Mouse (Mus musculus) embryonic facial prominence, embryonic 10.5 days (tissue): ENCODE results near the gene Prkcq. TPM values are rescaled to one million over a fixed set of nuclear protein-coding genes. Genes with fewer than 3 reads are reported as not detected.

Experiments used
- DNase-seq: peaks from one replicate; pipeline ENCODE4 v3.0.0-alpha.2; 2017; ENCODE audit warnings: low spot score
- H3K27ac ChIP-seq: fragments of 300-500 bp; sonication (generic); replicated peaks from 2 replicates; pipeline ENCODE4 v1.5.1; 2016; ENCODE audit warnings: mild to moderate bottlenecking
- H3K27me3 ChIP-seq: fragments of 300-500 bp; sonication (generic); replicated peaks from 2 replicates; pipeline ENCODE4 v1.6.1; 2016; ENCODE audit warnings: low read depth, mild to moderate bottlenecking; ENCODE audit not compliant: poor library complexity, severe bottlenecking
- H3K36me3 ChIP-seq: fragments of 300-500 bp; sonication (generic); replicated peaks from 2 replicates; pipeline ENCODE4 v1.6.1; 2016; ENCODE audit warnings: mild to moderate bottlenecking, moderate library complexity
- H3K4me1 ChIP-seq: fragments of 300-500 bp; sonication (generic); 2 replicates; pipeline ENCODE4 v1.6.1; 2016
- H3K4me3 ChIP-seq: fragments of 300-500 bp; sonication (generic); 2 replicates; pipeline ENCODE4 v1.5.1; 2016; ENCODE audit warnings: mild to moderate bottlenecking, moderate library complexity
- H3K9me3 ChIP-seq: fragments of 300-500 bp; sonication (generic); 2 replicates; pipeline ENCODE4 v1.6.1; 2016; ENCODE audit warnings: mild to moderate bottlenecking
- WGBS: fragments of 180-500 bp; shearing (Covaris S2); methylation state at CpG from one replicate; pipeline ENCODE4 v1.1.7; 2016; 5-methylcytosine and 5-hydroxymethylcytosine counted together
- polyA plus RNA-seq: library from polyadenylated mRNA; unstranded; fragments of >200 nt; fragmentation: Nextera tagmentation; extraction: Ambion mirVana; gene quantifications from 2 replicates; pipeline ENCODE4 v1.2.1, GENCODE M21; 2016

Gene Prkcq
- polyA plus RNA-seq, 1 experiment from 2014 or later: 1.9 TPM

GRCm38 (mm10) chr2:11164170-11164569 lies 7.7 kb upstream of the Prkcq start:
- Histone ChIP-seq H3K27ac (no peak overlapping the region), H3K27me3 (no peaks in the 10 kb centered on the region), H3K4me3 (no peak overlapping the region), H3K36me3 (no peaks in the 10 kb centered on the region), H3K9me3 (no peaks in the 10 kb centered on the region), H3K4me1 (no peaks in the 10 kb centered on the region)
- DNase-seq: no peak
- 83% methylated on average over 3 of the region's 3 CpGs for WGBS

- peaks cover 50% of the 10 kb centered on the region for H3K27me3 ChIP-seq
- 73% methylated on average over 6 of the region's 6 CpGs for WGBS
- H3K9me3 ChIP-seq: no peaks in the 10 kb centered on the region
Measured at GRCm38 (mm10) chr2:11169721-11170335, 2.1 kb upstream of the Prkcq start.

GRCm38 (mm10) chr2:11172831-11173414 lies 1.0 kb downstream of the Prkcq start:
- no peak for DNase-seq
- H3K27me3 ChIP-seq: peaks cover 51% of the 10 kb centered on the region
- no peak overlapping the region for H3K27ac ChIP-seq
- no peaks in the 10 kb centered on the region for H3K36me3 ChIP-seq
- peak overlapping the region; percentile 68 for H3K4me3 ChIP-seq
- 12% methylated on average over 9 of the region's 9 CpGs for whole genome bisulfite sequencing
- peaks cover 17% of the 10 kb centered on the region for H3K4me1 ChIP-seq
- no peaks in the 10 kb centered on the region for H3K9me3 ChIP-seq

More at GRCm38 (mm10) chr2:11169721-11170335, 2.1 kb upstream of the Prkcq start:
- Histone ChIP-seq H3K4me1 (peaks cover 17% of the 10 kb centered on the region), H3K27ac (no peak overlapping the region), H3K4me3 (no peak overlapping the region), H3K36me3 (no peaks in the 10 kb centered on the region)
- DNase-seq: no peak

DNA sequence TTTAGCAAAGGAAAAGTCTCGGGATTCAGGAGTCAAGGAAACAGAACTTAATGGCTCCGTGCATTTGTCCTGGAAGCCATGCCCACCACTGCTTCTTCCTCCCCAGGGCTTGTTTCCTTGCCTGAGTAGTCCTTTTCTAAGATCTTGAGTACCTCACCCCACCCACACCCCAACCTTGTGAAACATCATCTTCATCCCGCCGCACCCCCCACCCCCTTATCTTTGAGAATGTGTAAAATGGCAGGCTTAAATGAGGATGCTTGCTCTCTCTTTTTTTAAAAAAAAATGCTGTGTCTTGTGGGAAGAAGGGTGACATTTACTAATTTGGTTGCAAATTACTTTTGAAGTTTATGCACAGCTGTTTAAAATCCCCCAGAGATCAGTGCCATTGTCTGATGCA lies 1.6 kb downstream of the Prkcq start:
- Histone ChIP-seq H3K4me3 (no peak overlapping the region), H3K27me3 (peaks cover 51% of the 10 kb centered on the region), H3K36me3 (no peaks in the 10 kb centered on the region), H3K4me1 (peaks cover 17% of the 10 kb centered on the region), H3K9me3 (no peaks in the 10 kb centered on the region), H3K27ac (no peak overlapping the region)
- 52% methylated on average over 4 of the region's 4 CpGs for WGBS
- DNase-seq: no peak

DNA sequence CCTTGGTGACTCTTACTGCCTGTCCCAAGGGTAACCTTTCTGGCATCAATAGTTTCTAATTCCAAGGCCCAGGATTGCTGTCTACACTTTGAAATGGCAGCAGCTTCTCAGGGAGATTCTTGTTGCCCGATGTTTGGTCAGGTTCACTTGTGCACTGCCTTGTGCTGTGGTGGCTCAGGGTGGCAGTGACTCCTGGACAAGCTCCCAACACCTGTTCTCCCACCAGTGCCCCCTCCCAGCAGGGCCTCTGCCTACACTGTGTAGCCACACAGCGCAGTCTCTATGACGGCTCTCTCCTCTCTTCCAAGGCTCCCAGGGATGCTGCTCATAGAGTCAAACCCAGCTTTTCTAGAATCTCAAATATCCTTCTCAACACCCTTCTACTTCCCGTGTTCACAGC lies 2.2 kb downstream of the Prkcq start:
- no peak overlapping the region for H3K27ac ChIP-seq
- peaks cover 17% of the 10 kb centered on the region for H3K4me1 ChIP-seq
- WGBS: 78% methylated on average over 4 of the region's 4 CpGs
- H3K36me3 ChIP-seq: no peaks in the 10 kb centered on the region
- no peaks in the 10 kb centered on the region for H3K9me3 ChIP-seq
- H3K27me3 ChIP-seq: peaks cover 51% of the 10 kb centered on the region
- no peak overlapping the region for H3K4me3 ChIP-seq
- DNase-seq: no peak

GRCm38 (mm10) chr2:11177880-11178279 lies 6.0 kb downstream of the Prkcq start:
- DNase-seq: no peak
- 95% methylated on average over 12 of the region's 12 CpGs for WGBS
- Histone ChIP-seq H3K27me3 (peaks cover 20% of the 10 kb centered on the region), H3K4me1 (peaks cover 5% of the 10 kb centered on the region), H3K36me3 (no peaks in the 10 kb centered on the region), H3K4me3 (no peak overlapping the region), H3K27ac (no peak overlapping the region), H3K9me3 (no peaks in the 10 kb centered on the region)

DNA sequence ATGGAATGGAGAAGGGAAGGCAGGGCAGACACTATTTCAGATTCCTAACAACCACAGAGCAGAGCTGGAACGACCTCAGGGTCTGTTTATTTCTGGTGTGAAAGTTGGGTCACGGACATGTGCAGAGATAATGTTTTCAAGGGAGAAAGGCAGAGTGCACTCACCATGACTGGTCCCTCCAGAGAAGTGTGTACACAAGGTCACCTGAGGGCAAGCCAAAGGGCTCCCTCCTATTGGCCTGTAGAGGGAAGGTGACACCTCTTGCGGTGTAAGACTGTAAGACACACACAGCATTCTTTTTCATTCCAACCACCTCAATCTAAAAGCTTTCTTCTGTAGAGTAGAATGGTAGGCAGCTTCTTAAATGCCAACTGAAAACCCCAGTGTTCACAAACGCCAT lies 9.6 kb downstream of the Prkcq start:
- H3K36me3 ChIP-seq: no peaks in the 10 kb centered on the region
- no peak overlapping the region for H3K4me3 ChIP-seq
- no peak overlapping the region for H3K27ac ChIP-seq
- 61% methylated on average over 4 of the region's 4 CpGs for WGBS
- H3K4me1 ChIP-seq: no peaks in the 10 kb centered on the region
- no peak for DNase-seq
- H3K9me3 ChIP-seq: no peaks in the 10 kb centered on the region
- no peaks in the 10 kb centered on the region for H3K27me3 ChIP-seq

DNA sequence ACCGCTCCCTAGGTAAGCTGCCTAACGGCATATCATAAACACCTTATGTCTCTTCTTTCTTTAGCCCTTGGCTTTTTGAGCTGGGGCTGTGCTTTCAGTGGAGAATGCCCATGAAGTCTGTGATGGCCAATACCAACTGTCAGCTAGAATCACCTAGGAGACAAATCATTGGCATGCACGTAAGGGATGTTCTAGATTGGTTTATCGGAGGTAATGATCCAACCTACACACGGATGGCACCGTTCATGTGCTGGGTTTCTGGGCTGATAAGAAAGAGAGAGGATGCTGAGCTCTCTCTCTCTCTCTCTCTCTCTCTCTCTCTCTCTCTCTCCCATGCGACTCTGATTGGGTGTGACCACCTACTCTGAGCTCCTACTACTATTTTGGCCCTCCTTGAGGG lies 10.2 kb downstream of the Prkcq start:
- WGBS: 90% methylated on average over 7 of the region's 7 CpGs
- no peaks in the 10 kb centered on the region for H3K27me3 ChIP-seq
- H3K36me3 ChIP-seq: no peaks in the 10 kb centered on the region
- H3K4me1 ChIP-seq: no peaks in the 10 kb centered on the region
- no peak overlapping the region for H3K4me3 ChIP-seq
- no peak overlapping the region for H3K27ac ChIP-seq
- no peaks in the 10 kb centered on the region for H3K9me3 ChIP-seq
- DNase-seq: no peak

DNA sequence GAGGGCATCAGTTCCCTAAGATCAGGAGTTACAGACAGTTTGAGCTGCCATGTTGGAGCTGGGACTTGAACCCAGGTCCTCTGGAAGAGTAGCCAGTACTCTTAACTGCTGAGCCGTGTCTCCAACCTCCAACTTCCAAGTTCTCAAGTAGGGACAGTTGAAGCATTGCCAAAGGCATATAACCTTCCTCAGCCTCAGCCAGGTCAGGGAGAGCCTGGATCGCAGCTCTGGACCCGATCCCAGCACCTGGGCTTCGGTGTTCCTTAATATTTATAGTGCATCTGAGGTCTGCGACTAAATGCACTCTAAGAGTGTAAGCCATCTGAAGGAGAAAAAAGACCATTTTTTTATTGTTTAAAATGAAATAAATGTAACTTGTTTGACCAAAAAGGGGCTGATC lies 12.1 kb downstream of the Prkcq start:
- Histone ChIP-seq H3K27ac (no peak overlapping the region), H3K4me3 (no peak overlapping the region), H3K4me1 (no peaks in the 10 kb centered on the region), H3K27me3 (no peaks in the 10 kb centered on the region), H3K36me3 (no peaks in the 10 kb centered on the region), H3K9me3 (no peaks in the 10 kb centered on the region)
- WGBS: 91% methylated on average over 5 of the region's 5 CpGs
- no peak for DNase-seq

DNA sequence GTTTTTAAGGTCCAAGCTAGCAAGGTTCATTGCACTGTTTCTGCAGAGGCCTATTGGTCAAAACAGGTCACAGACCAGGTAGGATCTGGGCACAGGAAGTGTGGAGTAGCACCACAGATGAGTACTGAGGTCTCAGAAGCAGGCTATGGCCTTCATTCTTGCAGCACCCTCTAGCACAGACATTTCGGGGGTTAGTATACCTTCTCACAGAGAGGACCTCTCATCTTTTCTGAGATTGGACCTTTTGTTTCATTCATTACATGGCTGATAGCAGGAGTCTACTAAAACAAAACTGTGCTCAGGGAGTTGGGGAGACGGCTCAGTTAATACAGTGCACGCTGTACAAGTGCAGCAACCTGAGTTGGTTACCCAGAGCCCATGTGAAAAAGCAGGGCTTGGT lies 14.7 kb downstream of the Prkcq start:
- H3K27ac ChIP-seq: no peak overlapping the region
- no peaks in the 10 kb centered on the region for H3K27me3 ChIP-seq
- WGBS: 93% methylated on average over 3 of the region's 3 CpGs
- H3K9me3 ChIP-seq: no peaks in the 10 kb centered on the region
- no peaks in the 10 kb centered on the region for H3K4me1 ChIP-seq
- no peak for DNase-seq
- H3K4me3 ChIP-seq: no peak overlapping the region
- no peaks in the 10 kb centered on the region for H3K36me3 ChIP-seq

GRCm38 (mm10) chr2:11187166-11187565 lies 15.3 kb downstream of the Prkcq start:
- no peaks in the 10 kb centered on the region for H3K27me3 ChIP-seq
- DNase-seq: no peak
- WGBS: 81% methylated on average over 2 of the region's 2 CpGs
- no peak overlapping the region for H3K27ac ChIP-seq
- H3K36me3 ChIP-seq: no peaks in the 10 kb centered on the region
- no peak overlapping the region for H3K4me3 ChIP-seq
- no peaks in the 10 kb centered on the region for H3K9me3 ChIP-seq
- H3K4me1 ChIP-seq: no peaks in the 10 kb centered on the region

GRCm38 (mm10) chr2:11188279-11188678 lies 16.4 kb downstream of the Prkcq start:
- no peak for DNase-seq
- Histone ChIP-seq H3K4me1 (0 out of 2 replicates have a peak, but pooled peaks cover 2% of the 10 kb centered on the region), H3K9me3 (no peaks in the 10 kb centered on the region), H3K27me3 (no peaks in the 10 kb centered on the region), H3K4me3 (no peak overlapping the region), H3K27ac (no peak overlapping the region), H3K36me3 (no peaks in the 10 kb centered on the region)
- 90% methylated on average over 1 of the region's 1 CpGs for WGBS

DNA sequence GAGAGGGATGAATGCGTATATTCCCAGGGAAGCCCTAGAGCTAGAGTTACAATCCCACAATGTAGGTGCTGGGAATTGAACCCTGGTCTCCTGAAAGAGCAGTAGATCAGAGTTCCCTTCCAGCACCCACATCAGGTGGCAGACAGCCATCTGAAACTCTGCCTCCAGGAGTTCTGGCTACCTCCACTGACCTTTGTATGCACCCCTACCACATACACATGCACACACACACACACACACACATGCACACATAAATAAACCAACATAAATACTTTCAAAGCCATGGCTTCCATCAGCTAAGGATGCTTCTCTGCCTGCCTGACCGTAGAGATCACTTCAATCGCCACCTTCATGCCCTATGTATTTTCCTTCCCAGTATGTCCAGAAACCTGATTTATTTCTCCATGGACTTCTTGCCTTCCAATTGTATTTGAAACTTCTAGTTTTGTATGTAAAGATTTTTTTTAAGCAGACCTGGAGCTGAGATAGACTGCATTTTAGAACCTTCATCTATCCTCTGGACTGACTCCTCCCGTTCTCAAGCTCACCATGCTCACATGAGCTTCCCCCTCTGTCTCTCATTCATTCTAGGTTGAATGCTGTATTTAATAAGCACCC lies 17.4 kb downstream of the Prkcq start:
- Histone ChIP-seq H3K27me3 (no peaks in the 10 kb centered on the region), H3K27ac (no peak overlapping the region), H3K4me1 (0 out of 2 replicates have a peak, but pooled peaks cover 2% of the 10 kb centered on the region), H3K4me3 (no peak overlapping the region), H3K36me3 (no peaks in the 10 kb centered on the region), H3K9me3 (no peaks in the 10 kb centered on the region)
- WGBS: 88% methylated on average over 4 of the region's 4 CpGs
- DNase-seq: no peak
